Mouse (Mus musculus) forelimb bud, embryonic 11.5 days (tissue): Measurements from ENCODE around the gene Nkx3-2.

Source experiments
- DNase-seq: peaks from one replicate; pipeline ENCODE4 v3.0.0-alpha.2; 2012; ENCODE audit warnings: low read depth, low spot score

Nkx3-2 gene

GRCm38 (mm10) chr5:41763731-41764721 lies at the start of gene Nkx3-2:
Gene Nkx3-2 (minus strand): TSS chr5:41764501.
- DNase-seq, result no peak

- no peak for DNase-seq
These were observed 48.2 kb upstream of the Nkx3-2 start for GRCm38 (mm10) chr5:41812516-41812915.

- DNase-seq, result no peak
These were observed 47.0 kb upstream of the Nkx3-2 start for GRCm38 (mm10) chr5:41811279-41811678.

- DNase-seq, result no peak
These were observed 43.1 kb upstream of the Nkx3-2 start for GRCm38 (mm10) chr5:41807383-41807782.

GRCm38 (mm10) chr5:41806176-41806575 lies 41.9 kb upstream of the Nkx3-2 start:
- no peak for DNase-seq

- no peak for DNase-seq
These were observed 40.8 kb upstream of the Nkx3-2 start for GRCm38 (mm10) chr5:41805085-41805484.

GRCm38 (mm10) chr5:41804643-41805042 lies 40.3 kb upstream of the Nkx3-2 start:
- DNase-seq, result no peak

GRCm38 (mm10) chr5:41801622-41802021 lies 37.3 kb upstream of the Nkx3-2 start:
- no peak for DNase-seq

- no peak for DNase-seq
These were observed 30.1 kb upstream of the Nkx3-2 start for GRCm38 (mm10) chr5:41794434-41794833.

GRCm38 (mm10) chr5:41790517-41790916 lies 26.2 kb upstream of the Nkx3-2 start:
- no peak for DNase-seq

- DNase-seq, result no peak
These were observed 24.6 kb upstream of the Nkx3-2 start for GRCm38 (mm10) chr5:41788877-41789276.

GRCm38 (mm10) chr5:41781890-41782289 lies 17.6 kb upstream of the Nkx3-2 start:
- DNase-seq, result no peak

- DNase-seq, result no peak
These were observed 15.7 kb upstream of the Nkx3-2 start for GRCm38 (mm10) chr5:41780026-41780425.

GRCm38 (mm10) chr5:41775728-41776127 lies 11.4 kb upstream of the Nkx3-2 start:
- no peak for DNase-seq

- no peak for DNase-seq
These were observed 11.0 kb upstream of the Nkx3-2 start for GRCm38 (mm10) chr5:41775273-41775672.

- DNase-seq, result peak; percentile 92
These were observed 4.2 kb upstream of the Nkx3-2 start for GRCm38 (mm10) chr5:41768382-41769040.

- DNase-seq, result no peak
These were observed 3.2 kb upstream of the Nkx3-2 start for GRCm38 (mm10) chr5:41767296-41768200.

GRCm38 (mm10) chr5:41766406-41767010 lies 2.2 kb upstream of the Nkx3-2 start:
- no peak for DNase-seq

- no peak for DNase-seq
These were observed 1.5 kb upstream of the Nkx3-2 start for GRCm38 (mm10) chr5:41765626-41766405.

- DNase-seq, result no peak
These were observed 1.2 kb downstream of the Nkx3-2 start for GRCm38 (mm10) chr5:41762947-41763730.
